Mouse (Mus musculus): Measurements from ENCODE around the gene Axdnd1. TPM values are rescaled to one million over a fixed set of nuclear protein-coding genes. Genes with fewer than 3 reads are reported as not detected.

Gene Axdnd1
- total and polyA plus RNA-seq, 2 experiments from 2014 or later = not detected

- Histone ChIP-seq H3K36me3 (replicated peaks; ENCODE audit: control insufficient read depth, insufficient read depth, low read length) (no peaks in the 10 kb centered on the region), H3K9me3 (replicated peaks; ENCODE audit: control insufficient read depth, low read length) (peaks cover 6% of the 10 kb centered on the region; the same call in 1 of the 2 replicates), H3K27me3 (ENCODE audit: control insufficient read depth, insufficient read depth, low read length) (no peaks in the 10 kb centered on the region), H3K4me1 (ENCODE audit: control insufficient read depth, insufficient read depth) (no peaks in the 10 kb centered on the region), H3K27ac (ENCODE audit: low read depth) (no peak overlapping the region), H3K4me3 (ENCODE audit: low read depth, low read length) (no peak overlapping the region), H3K9ac (replicated peaks; ENCODE audit: low read depth, low read length) (no peak overlapping the region), H3K4me2 (ENCODE audit: low read depth, low read length) (no peak overlapping the region)
- DNase-seq (ENCODE audit: low spot score) (no peak), ATAC-seq (ENCODE audit: insufficient read depth, low read depth) (no peak)
- 69% methylated on average over 4 of the region's 4 CpGs for WGBS
- no peak for TF ChIP-seq CTCF (IDR thresholded peaks at IDR 0.05; ENCODE audit: low read depth)
- TF ChIP-seq EP300 (IDR thresholded peaks at IDR 0.05; ENCODE audit: low read depth) = no peak
These were observed 80.1 kb downstream of the Axdnd1 start for GRCm38 (mm10) chr1:156340847-156341246.

- no peaks in the 10 kb centered on the region for H3K9me3 ChIP-seq (replicated peaks; ENCODE audit: control insufficient read depth, low read length)
- H3K27ac ChIP-seq (ENCODE audit: low read depth) = no peak overlapping the region
- no peaks in the 10 kb centered on the region for H3K4me1 ChIP-seq (ENCODE audit: control insufficient read depth, insufficient read depth)
- DNase-seq (ENCODE audit: low spot score) = no peak
- H3K27me3 ChIP-seq (ENCODE audit: control insufficient read depth, insufficient read depth, low read length) = no peaks in the 10 kb centered on the region
- no peak for TF ChIP-seq EP300 (IDR thresholded peaks at IDR 0.05; ENCODE audit: low read depth)
- no peak for TF ChIP-seq CTCF (IDR thresholded peaks at IDR 0.05; ENCODE audit: low read depth)
- H3K36me3 ChIP-seq (replicated peaks; ENCODE audit: control insufficient read depth, insufficient read depth, low read length) = no peaks in the 10 kb centered on the region
- ATAC-seq (ENCODE audit: insufficient read depth, low read depth) = no peak
- no peak overlapping the region for H3K4me2 ChIP-seq (ENCODE audit: low read depth, low read length)
- 78% methylated on average over 9 of the region's 9 CpGs for WGBS
- H3K4me3 ChIP-seq (ENCODE audit: low read depth, low read length) = no peak overlapping the region
- no peak overlapping the region for H3K9ac ChIP-seq (replicated peaks; ENCODE audit: low read depth, low read length)
These were observed 97.8 kb downstream of the Axdnd1 start for GRCm38 (mm10) chr1:156323126-156323525.

GRCm38 (mm10) chr1:156310630-156311029 lies 110.3 kb downstream of the Axdnd1 start, which contains the start of gene Nphs2:
Gene Nphs2 (plus strand): TSS chr1:156310727.
- Histone ChIP-seq H3K27ac (ENCODE audit: low read depth) (no peak within 1 kb of the TSS), H3K4me2 (ENCODE audit: low read depth, low read length) (peak within 1 kb of the TSS; percentile 42), H3K9me3 (replicated peaks; ENCODE audit: control insufficient read depth, low read length) (no peaks in the 10 kb centered on the region), H3K9ac (replicated peaks; ENCODE audit: low read depth, low read length) (no peak within 1 kb of the TSS), H3K36me3 (replicated peaks; ENCODE audit: control insufficient read depth, insufficient read depth, low read length) (no peaks in the 10 kb centered on the region), H3K4me1 (ENCODE audit: control insufficient read depth, insufficient read depth) (no peaks in the 10 kb centered on the region), H3K4me3 (ENCODE audit: low read depth, low read length) (peak within 1 kb of the TSS; percentile 27), H3K27me3 (ENCODE audit: control insufficient read depth, insufficient read depth, low read length) (peaks cover 29% of the 10 kb centered on the region)
- WGBS = 5% methylated on average over 29 of the region's 29 CpGs
- no peak for TF ChIP-seq EP300 (IDR thresholded peaks at IDR 0.05; ENCODE audit: low read depth)
- DNase-seq (ENCODE audit: low spot score) (no peak), ATAC-seq (ENCODE audit: insufficient read depth, low read depth) (no peak)

- H3K27me3 ChIP-seq (ENCODE audit: control insufficient read depth, insufficient read depth, low read length) = peaks cover 49% of the 10 kb centered on the region
- H3K4me3 ChIP-seq (ENCODE audit: low read depth, low read length) = no peak overlapping the region
- no peaks in the 10 kb centered on the region for H3K36me3 ChIP-seq (replicated peaks; ENCODE audit: control insufficient read depth, insufficient read depth, low read length)
- DNase-seq (ENCODE audit: low spot score) (no peak), ATAC-seq (ENCODE audit: insufficient read depth, low read depth) (no peak)
- no peak overlapping the region for H3K4me2 ChIP-seq (ENCODE audit: low read depth, low read length)
- peaks cover under 1% of the 10 kb centered on the region; the same call in 1 of the 2 replicates for H3K4me1 ChIP-seq (ENCODE audit: control insufficient read depth, insufficient read depth)
- no peak overlapping the region for H3K27ac ChIP-seq (ENCODE audit: low read depth)
- H3K9ac ChIP-seq (replicated peaks; ENCODE audit: low read depth, low read length) = no peak overlapping the region
- TF ChIP-seq EP300 (IDR thresholded peaks at IDR 0.05; ENCODE audit: low read depth) = no peak
- TF ChIP-seq CTCF (IDR thresholded peaks at IDR 0.05; ENCODE audit: low read depth) = no peak
- no peaks in the 10 kb centered on the region for H3K9me3 ChIP-seq (replicated peaks; ENCODE audit: control insufficient read depth, low read length)
- 57% methylated on average over 1 of the region's 1 CpGs for WGBS
These were observed 112.4 kb downstream of the Axdnd1 start for GRCm38 (mm10) chr1:156308595-156308994.

- Histone ChIP-seq H3K9me3 (replicated peaks; ENCODE audit: control insufficient read depth, low read length) (no peaks in the 10 kb centered on the region), H3K4me2 (ENCODE audit: low read depth, low read length) (peak within 1 kb of the TSS; percentile 94), H3K27me3 (ENCODE audit: control insufficient read depth, insufficient read depth, low read length) (peaks cover 41% of the 10 kb centered on the region), H3K36me3 (replicated peaks; ENCODE audit: control insufficient read depth, insufficient read depth, low read length) (no peaks in the 10 kb centered on the region), H3K4me1 (ENCODE audit: control insufficient read depth, insufficient read depth) (peaks cover 4% of the 10 kb centered on the region; the same call in 1 of the 2 replicates), H3K4me3 (ENCODE audit: low read depth, low read length) (peak within 1 kb of the TSS; percentile 58), H3K27ac (ENCODE audit: low read depth) (no peak within 1 kb of the TSS), H3K9ac (replicated peaks; ENCODE audit: low read depth, low read length) (no peak within 1 kb of the TSS; the same call in 1 of the 2 replicates)
- TF ChIP-seq EP300 (IDR thresholded peaks at IDR 0.05; ENCODE audit: low read depth) (no peak), CTCF (IDR thresholded peaks at IDR 0.05; ENCODE audit: low read depth) (no peak)
- no peak for DNase-seq (ENCODE audit: low spot score)
- peak; percentile 39 for ATAC-seq (ENCODE audit: insufficient read depth, low read depth)
- under 1% methylated on average over 74 of the region's 85 CpGs for WGBS
These were observed 117.8 kb downstream of the Axdnd1 start, which contains the start of gene Tdrd5 for GRCm38 (mm10) chr1:156302911-156303749. Gene Tdrd5 (minus strand): TSS chr1:156303664.

Measured in heart, postnatal 0 days (tissue).